Mouse (Mus musculus): Measurements from ENCODE around the gene Zfp346.
"Not testable (repeated sequence)": the region's sequence is repeated elsewhere in the genome, so short reads cannot be mapped to it uniquely, and the experiment has no call there.

The Zfp346 gene

DNA sequence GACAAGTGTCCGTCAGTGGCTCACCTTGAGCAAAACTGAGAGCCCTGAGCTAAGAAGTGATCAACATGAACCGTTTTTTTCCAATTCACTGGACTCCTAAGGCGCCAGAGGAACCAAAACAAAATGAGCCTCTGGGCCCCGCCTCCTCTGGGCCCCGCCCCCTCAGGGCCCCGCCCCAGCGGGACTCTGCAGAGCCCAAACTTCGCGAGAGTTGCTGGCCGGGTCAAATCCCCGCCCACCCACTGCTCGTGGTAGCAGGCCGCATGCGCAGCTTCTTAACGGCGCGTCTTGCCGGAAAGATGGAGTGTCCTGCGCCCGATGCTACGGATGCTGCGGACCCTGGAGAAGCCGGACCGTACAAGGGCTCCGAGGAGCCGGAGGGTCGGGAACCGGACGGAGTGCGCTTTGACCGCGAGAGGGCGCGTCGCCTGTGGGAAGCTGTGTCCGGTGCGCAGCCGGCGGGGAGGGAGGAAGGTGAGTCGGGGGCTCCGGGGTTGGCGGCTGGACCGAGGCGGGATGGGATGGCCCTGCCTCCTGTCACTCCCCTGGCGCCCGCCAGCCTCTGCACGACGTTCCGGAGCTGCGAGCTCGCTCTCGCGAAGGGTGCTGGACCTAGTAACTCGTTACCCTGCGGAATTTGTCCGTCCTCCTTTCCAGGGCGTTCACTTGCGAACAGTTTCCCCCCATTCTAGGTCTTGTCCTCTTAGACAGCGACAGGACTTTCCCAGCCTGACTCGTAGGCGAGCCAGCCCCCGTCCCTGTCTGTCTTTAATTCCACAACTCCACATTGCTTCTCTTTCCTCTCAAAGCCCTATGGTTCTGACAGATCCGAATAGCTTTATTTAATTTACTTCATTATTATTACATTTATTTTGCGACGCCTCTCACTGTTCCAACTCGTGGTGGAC, at the start of gene Zfp346:
TSS of gene Zfp346 (plus strand) at position 267 of the 908 bp plus-strand sequence.
- DNase-seq (ENCODE audit: low read depth, low spot score) = peak; percentile 98

DNA sequence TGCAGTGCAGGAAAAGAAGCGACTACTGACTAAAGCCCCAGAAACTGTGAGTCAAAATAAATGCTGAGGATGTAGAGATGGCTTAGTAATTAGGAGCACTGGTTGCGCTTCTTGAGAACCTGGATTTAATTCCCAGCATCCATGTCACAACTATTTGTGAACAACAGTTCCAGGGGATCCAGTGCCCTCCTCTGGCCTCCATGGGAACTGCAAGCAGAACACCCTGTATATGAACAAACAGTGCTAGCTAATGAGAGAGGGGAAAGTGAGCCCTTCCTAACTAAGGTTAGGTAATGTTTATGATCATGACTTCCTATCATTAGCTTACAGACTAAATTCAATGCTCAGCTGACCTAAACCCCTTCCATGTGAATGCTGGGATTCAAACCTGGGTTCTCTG, 47.1 kb upstream of the Zfp346 start:
- DNase-seq (ENCODE audit: low read depth, low spot score) = peak; percentile 14

DNA sequence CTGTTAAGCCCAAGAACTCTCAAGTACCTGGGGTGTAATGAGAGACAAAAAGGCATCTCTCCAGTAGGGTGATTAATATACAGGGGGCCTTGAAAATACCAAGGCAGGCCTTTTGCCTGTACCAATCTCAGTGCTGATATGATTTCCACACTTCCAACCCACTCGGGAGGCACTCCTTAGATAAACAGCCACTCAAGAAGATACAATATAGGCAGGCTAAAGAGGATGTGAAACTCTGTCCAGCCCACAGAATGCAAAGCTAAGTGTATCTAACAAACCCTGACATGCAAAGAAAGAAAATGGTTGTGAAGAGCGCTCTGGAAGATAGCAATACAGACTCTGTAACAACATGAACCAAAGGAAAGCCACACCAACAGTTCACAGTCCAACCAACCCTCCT, 41.8 kb upstream of the Zfp346 start:
- no peak for DNase-seq (ENCODE audit: low read depth, low spot score)

DNA sequence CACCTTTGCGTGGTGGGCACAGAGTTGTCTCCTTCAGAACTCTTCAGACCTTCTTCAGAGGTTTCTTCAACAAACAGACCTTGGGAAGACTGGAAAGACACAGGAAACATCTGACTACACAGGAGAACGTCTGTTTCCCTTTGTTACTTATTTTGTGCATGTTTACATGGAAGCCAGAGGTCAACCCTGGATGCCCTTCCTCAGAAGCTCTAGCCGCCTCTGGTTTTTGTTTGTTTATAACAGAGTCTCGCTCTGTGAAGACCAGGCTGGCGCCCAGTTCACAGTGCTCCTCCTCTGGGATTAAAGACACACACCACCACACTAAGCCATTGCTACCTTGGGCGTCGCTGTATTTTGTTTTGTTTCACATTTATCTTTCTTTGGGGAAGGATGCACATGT, 35.4 kb upstream of the Zfp346 start:
- DNase-seq (ENCODE audit: low read depth, low spot score) = no peak

DNA sequence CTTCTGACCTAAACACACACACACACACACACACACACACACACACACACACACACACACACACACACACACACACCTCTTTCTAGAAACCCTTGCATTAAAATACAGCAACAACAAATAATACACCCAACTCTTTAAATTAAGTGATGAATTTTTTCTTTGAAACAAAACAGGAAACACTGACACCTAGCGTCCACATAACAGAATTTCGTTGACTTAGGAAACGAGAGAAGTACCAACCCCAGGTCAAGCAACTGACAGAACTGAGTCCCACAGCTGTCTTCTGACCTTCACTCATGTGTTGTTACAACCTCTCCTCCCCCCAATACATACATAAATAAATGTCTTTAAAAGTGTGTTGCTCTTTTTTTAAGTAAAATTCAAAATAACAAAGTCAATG, 33.8 kb upstream of the Zfp346 start:
- peak; percentile 66 for DNase-seq (ENCODE audit: low read depth, low spot score)

DNA sequence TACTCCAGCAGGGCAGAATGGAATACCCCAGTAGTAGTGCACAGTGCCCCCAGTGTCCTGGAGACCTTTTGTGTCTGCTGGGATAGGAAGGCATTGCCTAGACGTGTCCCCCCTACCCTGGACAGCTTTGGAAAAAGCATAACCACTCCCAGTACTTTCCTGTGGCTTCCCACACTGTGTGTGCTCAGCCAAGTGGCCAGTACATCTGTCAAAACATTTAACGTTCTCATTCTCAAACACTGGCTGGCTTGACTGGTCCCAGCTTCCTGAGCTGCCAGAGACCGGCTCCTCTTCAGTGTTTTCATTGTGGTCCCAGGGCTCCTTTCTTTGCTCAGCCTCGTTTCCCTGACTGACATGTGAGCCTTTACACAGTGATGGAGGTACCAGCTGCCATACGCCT, 29.5 kb upstream of the Zfp346 start:
- DNase-seq (ENCODE audit: low read depth, low spot score) = no peak

DNA sequence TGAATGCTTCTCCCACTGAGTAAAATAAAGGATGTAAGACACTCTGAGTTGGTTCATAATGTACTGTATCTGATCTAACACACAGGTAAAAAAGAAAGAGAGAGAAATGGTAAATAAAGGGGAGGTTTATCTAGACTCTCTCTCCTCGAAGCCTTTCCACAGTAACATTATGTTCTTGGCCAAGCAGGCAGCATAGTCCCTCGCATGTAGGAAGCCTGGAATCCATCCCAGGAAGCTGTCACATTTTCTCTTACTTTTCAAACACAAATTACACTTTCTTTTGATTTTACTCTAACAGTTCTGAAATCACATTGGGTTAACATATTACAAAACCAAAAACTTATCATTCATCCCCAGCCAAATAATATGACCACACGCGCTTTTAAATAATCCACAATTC, 12.5 kb upstream of the Zfp346 start:
- peak; percentile 82 for DNase-seq (ENCODE audit: low read depth, low spot score)

DNA sequence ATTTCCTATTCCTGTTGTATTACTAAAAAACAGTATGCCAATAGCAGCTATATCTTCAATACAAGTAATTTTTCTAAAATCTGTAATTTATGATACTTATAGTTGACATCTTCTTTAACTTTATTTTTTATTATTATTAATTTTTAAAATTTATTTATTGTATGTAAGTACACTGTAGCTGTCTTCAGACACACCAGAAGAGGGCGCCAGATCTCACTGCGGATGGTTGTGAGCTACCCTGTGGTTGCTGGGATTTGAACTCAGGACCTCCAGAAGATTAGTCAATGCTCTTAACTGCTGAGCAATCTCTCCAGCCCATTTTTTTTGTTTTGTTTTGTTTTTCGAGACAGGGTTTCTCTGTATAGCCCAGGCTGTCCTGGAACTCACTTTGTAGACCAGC, 7.3 kb upstream of the Zfp346 start:
- DNase-seq (ENCODE audit: low read depth, low spot score) = not testable (repeated sequence)

DNA sequence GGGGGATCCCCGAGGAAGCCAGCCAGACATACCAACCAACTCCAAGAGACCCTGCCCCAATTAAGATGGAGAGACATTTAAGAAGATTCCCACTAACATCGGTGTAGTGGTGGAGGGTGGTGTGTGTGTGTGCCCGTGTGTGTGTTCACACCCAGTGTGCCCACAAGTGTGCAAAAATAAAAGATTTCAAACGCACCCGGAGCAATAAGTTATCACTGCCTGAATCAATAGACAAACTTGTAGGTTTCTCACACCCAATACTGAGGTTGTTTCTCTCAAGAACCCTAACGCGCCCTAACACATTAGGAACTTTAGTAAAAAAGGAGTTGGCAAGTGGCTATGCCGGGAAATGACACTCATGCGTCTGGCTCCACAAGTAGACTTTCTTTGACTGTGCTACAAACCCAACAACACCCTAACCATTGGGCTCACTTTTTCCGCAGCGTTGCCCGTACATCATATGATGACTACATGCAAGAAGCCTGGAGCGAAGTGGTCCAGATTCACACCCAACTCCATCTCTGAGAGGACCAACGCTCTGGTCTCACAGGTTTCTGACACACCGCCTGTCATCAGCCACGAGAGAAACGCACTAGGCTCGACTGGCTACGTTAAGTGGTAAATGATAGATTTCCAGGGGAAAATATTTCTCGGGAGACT, 5.9 kb upstream of the Zfp346 start:
- DNase-seq (ENCODE audit: low read depth, low spot score) = peak; percentile 38

DNA sequence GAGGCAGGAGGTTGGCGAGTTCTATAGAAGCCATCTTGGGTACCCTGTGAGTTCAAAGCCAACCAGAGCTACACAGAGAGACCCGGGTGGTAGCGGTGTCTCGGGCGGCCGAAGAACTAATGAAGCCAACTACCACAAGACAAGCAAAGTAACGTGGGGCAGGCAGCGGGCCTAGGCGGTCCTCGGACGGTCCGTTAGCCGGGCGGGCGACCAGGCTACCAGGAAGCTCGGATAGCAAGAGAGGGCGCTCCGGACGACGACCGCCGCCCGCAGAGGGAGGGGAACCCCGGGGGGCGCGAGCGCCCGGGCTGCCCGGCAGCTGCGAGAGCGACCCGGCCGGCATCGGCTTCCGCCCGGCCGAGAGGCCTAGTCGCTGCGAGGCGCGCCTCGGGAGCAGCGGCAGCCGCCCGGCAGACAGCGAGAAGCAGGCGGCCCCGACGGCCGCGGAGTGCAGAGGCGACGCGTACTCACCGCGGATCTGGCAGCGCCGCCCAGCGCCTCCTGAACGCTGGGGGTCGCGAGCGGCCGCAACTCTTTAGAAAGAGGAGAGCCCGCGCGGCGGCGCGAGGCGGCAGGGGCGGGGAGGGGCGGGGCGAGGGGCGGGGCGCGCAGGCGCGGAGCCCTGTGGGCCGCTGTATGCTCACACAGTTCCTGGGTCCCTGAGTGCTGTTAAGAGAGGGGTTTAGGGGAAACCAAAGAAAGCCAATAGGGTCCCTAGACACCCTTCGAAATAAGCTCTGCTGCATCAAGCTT, 5.2 kb upstream of the Zfp346 start, which contains the start of gene Uimc1:
TSS of gene Uimc1 (minus strand) at position 575 of the 753 bp plus-strand sequence.
- peak; percentile 90 for DNase-seq (ENCODE audit: low read depth, low spot score)

DNA sequence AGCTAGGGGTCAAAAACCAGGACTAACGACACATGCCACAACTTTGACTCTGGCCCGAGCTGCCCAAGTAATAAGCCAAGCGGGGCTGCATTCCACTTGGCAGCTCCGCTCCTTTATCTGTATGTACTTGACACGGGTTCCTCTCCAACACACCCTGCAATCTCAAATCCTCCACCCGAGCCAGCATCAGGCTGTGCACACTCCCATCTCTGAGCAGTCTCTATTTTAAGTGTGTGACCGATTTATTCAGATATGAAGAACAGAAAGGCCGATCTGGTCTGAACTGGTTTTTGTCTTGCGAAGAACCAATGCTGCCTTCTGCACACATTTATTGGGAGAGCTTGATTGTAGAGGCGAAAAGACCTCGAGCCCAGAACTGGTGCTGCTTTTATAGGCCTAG, 3.5 kb upstream of the Zfp346 start:
- DNase-seq (ENCODE audit: low read depth, low spot score) = no peak

DNA sequence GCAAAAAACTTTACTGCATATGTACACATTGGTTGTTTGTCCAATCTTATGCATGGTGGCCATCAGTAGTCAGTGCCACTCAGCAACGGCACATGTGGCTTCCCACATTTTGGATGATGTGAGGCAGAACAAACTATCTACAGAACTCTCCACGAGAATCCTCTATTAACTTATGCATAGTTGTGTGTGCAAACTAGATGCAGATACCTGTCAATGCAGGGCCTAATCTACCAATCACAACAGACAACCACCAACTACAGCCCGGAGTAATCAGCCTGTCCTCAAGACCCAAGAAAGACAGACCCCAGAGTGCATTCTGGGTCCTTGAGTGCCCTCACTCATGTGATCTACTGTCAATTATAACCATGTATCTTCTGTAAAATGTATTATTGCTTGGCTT, 2.7 kb upstream of the Zfp346 start:
- no peak for DNase-seq (ENCODE audit: low read depth, low spot score)

DNA sequence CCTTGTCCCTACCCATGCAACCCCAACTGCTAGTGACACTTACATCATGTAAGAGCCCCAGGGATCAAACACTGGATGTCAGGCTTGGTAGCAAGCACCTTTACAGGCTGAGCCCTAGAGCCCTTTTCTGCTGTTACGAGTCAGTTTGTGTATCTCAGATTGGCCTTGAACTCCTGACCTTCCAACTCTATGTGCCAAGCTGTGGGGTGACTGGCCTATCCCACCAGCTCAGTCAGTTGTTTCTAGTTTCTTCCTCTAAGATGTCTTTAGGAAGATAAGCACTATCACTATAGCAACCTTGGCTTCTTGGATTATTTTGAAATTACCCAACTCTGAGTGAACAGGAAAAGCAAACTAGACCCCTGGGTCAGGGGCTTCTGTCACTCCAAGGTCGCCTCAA, 1.8 kb upstream of the Zfp346 start:
- no peak for DNase-seq (ENCODE audit: low read depth, low spot score)

DNA sequence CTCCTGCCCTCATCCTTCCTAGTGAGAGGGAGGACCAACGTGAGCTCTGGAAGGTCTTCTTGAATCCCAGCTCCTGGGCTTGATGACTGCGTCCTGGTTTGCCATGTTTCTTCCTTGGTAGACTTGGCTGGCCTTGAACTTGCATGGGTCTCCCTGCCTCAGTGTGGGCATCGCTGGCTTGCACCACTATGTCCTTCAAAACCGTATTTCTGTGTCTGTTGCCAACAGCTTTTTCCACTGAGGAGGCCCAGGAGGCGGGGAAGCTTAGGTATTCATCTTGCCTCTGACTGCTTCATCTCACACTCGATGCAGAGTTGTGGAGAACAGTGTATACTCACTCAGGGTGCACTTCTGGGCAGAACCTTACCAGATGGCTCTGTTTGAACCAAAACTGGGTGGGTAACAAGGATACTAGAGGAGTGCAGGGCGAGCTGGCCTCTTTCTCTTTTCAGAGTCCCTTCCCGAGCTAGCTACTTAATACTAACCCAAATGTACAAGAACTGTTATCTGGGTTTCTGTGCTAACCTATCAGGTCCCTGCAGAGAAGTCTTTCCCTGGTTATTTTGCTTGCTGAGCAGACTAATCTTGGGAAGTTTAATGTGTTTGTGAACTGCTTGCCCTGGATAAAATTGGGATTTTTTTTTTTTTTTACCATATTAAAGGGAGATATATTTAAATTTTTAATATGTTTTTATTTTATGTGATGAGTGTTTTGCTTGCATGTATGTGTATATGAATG, 1.0 kb downstream of the Zfp346 start:
- peak; percentile 22 for DNase-seq (ENCODE audit: low read depth, low spot score)

DNA sequence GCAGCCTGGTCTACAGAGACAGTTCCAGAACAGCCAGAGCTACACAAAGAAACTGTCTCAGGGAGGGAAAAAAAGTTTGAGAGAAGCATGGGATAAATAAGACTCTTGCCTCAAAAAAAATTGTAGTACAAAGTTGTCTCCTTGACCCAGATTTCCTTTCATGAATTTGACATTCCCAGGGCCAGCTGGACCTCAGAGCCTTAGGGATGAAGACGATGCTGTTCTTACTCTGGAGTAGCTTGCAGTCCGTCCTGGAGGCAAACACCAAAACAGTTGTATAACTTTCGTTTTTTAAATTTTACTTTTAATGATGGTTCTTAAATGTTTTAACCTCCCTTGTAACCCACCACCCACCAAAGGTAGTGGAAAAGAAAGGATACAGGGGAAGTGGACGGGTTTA, 2.0 kb downstream of the Zfp346 start:
- no peak for DNase-seq (ENCODE audit: low read depth, low spot score)

DNA sequence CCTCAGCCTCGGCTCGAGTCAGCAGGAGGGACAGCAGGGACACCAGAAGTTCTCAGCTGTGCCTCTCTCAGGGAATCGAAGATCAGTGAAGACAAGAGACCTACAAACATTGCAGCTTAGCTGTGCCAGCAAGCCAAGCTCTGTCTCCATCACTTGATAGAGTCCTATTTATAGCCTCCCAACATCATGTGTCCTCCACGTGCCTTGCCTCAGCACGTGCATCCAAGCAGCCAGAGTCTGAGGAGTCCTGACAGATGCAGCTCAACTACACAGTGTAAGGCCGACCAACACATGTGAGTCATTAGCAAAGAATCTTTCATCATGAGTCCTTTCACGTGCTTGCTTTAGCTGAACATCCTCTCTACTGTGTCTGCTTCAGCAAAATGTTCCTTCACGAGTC, 2.6 kb downstream of the Zfp346 start:
- DNase-seq (ENCODE audit: low read depth, low spot score) = peak; percentile 68

DNA sequence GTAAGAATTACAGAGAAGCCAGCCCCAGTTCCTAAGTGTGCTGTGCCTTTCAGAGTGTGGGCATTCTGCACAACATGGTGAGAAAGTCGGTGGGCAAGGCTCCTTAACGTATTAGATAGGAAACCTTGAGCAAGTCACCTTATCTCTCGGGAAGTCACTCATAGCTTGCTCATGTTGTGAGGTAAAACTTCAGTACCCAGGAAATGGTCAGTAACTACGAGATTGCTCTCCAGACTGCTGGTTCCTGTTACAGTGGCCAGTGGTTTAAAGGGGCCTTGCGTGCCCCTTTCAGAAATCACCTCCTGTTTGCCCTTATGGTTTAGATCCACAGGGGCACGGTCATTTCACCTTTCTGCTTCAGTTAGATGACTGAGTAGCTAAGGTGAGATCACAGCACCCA, 9.3 kb downstream of the Zfp346 start:
- DNase-seq (ENCODE audit: low read depth, low spot score) = no peak

DNA sequence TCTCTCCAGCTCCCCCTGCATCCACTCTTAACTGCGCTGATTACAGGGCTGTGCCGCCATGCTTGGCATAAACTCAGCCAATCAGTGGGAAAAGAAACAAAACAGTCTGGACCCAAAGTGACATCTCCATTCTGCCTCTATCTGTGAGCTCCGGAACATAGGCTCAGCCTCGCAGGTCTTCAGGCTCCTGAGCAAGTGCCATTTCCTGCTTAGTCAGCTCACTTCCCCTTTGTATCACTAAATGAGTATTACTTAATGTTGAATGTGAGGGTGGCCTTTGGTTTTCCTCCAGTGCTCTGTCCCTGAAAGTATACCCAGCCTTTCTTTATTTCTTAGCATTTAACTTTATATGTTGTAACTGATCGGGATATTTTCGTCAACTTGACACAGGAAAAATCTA, 19.8 kb downstream of the Zfp346 start:
- no peak for DNase-seq (ENCODE audit: low read depth, low spot score)

DNA sequence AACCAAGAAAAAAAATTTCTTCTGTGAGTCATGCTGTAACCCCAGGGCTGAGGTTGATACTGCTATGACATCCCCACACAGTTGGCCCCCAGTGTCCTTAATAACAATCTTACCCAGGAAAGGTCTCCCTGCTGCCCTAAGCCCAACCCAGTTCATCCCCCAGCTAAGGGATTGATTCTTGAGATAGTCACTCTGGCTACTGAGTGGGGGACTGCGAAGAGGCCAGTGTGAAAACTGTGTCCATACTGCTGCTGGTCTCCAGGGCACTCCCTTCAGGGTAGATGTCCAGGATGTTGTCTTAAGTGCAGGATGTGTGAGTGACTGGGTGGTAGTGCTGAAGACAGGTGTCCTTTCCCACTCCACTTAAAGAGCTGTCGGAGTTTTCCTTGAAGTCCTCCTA, 28.3 kb downstream of the Zfp346 start, which contains the start of gene Gm17617:
TSS of gene Gm17617 (minus strand) at position 101 of the 400 bp plus-strand sequence.
- DNase-seq (ENCODE audit: low read depth, low spot score) = no peak

DNA sequence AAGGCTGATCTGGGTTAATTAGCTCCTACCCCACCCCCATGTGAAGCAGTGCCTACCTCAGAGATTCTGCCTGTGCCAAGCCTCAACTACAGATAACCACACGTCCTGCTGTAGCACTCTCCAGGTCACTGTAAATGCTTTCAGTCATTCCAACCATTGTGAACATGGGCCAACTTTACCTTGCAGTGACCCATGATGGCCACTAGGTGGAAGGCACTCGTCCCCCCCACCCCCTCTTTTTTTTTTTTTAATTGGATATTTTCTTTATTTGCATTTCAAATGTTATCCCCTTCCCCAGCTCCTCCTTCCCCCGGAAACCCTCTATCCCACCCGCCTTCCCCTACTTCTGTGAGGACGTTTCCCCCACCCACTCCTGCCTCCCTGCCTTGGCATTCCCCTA, 30.3 kb downstream of the Zfp346 start:
- DNase-seq (ENCODE audit: low read depth, low spot score) = peak; percentile 47

DNA sequence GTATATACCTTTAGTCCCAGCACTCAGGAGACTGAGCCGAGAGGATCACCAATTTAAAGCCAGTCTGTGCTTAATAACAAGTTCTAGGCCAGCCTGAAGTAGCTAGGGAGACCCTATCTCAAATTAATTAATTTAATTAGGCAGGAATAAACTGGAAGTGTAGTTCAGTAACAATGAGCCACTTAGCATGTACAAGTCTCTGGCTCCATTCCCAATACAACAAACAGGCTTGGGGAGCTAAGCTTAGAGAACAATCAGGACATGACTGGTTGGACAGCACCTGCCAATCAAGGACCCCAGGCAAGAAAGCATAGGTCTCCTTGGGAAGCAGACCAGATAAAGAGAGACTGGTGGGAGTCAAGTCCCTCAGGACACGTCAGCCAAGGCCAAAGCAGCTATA, 35.2 kb downstream of the Zfp346 start:
- no peak for DNase-seq (ENCODE audit: low read depth, low spot score)

Measured in brain, adult 2 months (tissue).